Mouse (Mus musculus) midbrain, embryonic 14.5 days (tissue): ENCODE results near the gene Alk. TPM values are rescaled to one million over a fixed set of nuclear protein-coding genes. Genes with fewer than 3 reads are reported as not detected.

ENCODE experiments used
- ATAC-seq: fragments of 200-750 bp; cut with Nextera tagmentation; 2 replicates; pipeline ENCODE4 v1.8.0; 2017; ENCODE audit warnings: moderate number of reproducible peaks, moderate library complexity; ENCODE audit not compliant: low FRiP score, low TSS enrichment
- DNase-seq: peaks from one replicate; pipeline ENCODE4 v3.0.0-alpha.2; 2015
- H3K27ac ChIP-seq: fragments of 300-500 bp; sonication (generic); replicated peaks from 2 replicates; pipeline ENCODE4 v1.5.1; 2014; ENCODE audit warnings: mild to moderate bottlenecking, low read depth, low read length, moderate library complexity
- H3K27me3 ChIP-seq: fragments of 300-500 bp; sonication (generic); 2 replicates; pipeline ENCODE4 v1.6.1; 2014; ENCODE audit warnings: low read length, control low read depth, mixed read lengths; ENCODE audit not compliant: control insufficient read depth, insufficient read depth
- H3K36me3 ChIP-seq: fragments of 300-500 bp; sonication (generic); 2 replicates; pipeline ENCODE4 v1.6.1; 2014; ENCODE audit warnings: low read length, control low read depth; ENCODE audit not compliant: control insufficient read depth, insufficient read depth
- H3K4me1 ChIP-seq: fragments of 300-500 bp; sonication (generic); 2 replicates; pipeline ENCODE4 v1.6.1; 2014; ENCODE audit warnings: mild to moderate bottlenecking, antibody characterized with exemption, low read length, control low read depth; ENCODE audit not compliant: control insufficient read depth, insufficient read depth
- H3K4me2 ChIP-seq: fragments of 300-500 bp; sonication (generic); 2 replicates; pipeline ENCODE4 v1.6.1; 2014; ENCODE audit warnings: mild to moderate bottlenecking, low read length, moderate library complexity
- H3K4me3 ChIP-seq: fragments of 300-500 bp; sonication (generic); replicated peaks from 2 replicates; pipeline ENCODE4 v1.5.1; 2014; ENCODE audit warnings: low read depth, low read length
- H3K9ac ChIP-seq: fragments of 300-500 bp; sonication (generic); replicated peaks from 2 replicates; pipeline ENCODE4 v1.6.1; 2014; ENCODE audit warnings: mild to moderate bottlenecking, low read length, moderate library complexity
- H3K9me3 ChIP-seq: fragments of 300-500 bp; sonication (generic); 2 replicates; pipeline ENCODE4 v1.6.1; 2016; ENCODE audit warnings: low read length, control low read depth, mixed read lengths; ENCODE audit not compliant: control insufficient read depth
- WGBS: fragments of 180-500 bp; shearing (Covaris S2); extraction: QIAGEN DNeasy Blood & Tissue Kit; methylation state at CpG from one replicate; pipeline ENCODE4 v1.1.7; 2014; 5-methylcytosine and 5-hydroxymethylcytosine counted together
- polyA plus RNA-seq: library from polyadenylated mRNA; unstranded; fragments of >200 nt; fragmentation: Nextera tagmentation; extraction: Ambion mirVana; gene quantifications from 2 replicates; pipeline ENCODE4 v1.2.1, GENCODE M21; 2014

Alk gene
- polyA plus RNA-seq, 1 experiment from 2014 or later, result 2.6 TPM

GRCm38 (mm10) chr17:71993011-71993410 is 611.4 kb downstream of the Alk start:
- no peak overlapping the region for H3K4me3 ChIP-seq
- ATAC-seq, result no peak
- H3K9me3 ChIP-seq, result no peaks in the 10 kb centered on the region
- no peaks in the 10 kb centered on the region for H3K4me1 ChIP-seq
- no peak overlapping the region for H3K4me2 ChIP-seq
- 96% methylated on average over 2 of the region's 2 CpGs for WGBS
- H3K27ac ChIP-seq, result no peak overlapping the region
- no peaks in the 10 kb centered on the region for H3K36me3 ChIP-seq
- no peak for DNase-seq
- H3K27me3 ChIP-seq, result no peaks in the 10 kb centered on the region
- no peak overlapping the region for H3K9ac ChIP-seq

- Histone ChIP-seq H3K36me3 (no peaks in the 10 kb centered on the region), H3K27me3 (no peaks in the 10 kb centered on the region), H3K9ac (no peak overlapping the region), H3K9me3 (no peaks in the 10 kb centered on the region), H3K4me3 (no peak overlapping the region), H3K27ac (no peak overlapping the region), H3K4me2 (no peak overlapping the region), H3K4me1 (peaks cover 6% of the 10 kb centered on the region; the same call in 1 of the 2 replicates)
- WGBS, result 23% methylated on average over 3 of the region's 3 CpGs
- DNase-seq (no peak), ATAC-seq (no peak)
These were observed 613.2 kb downstream of the Alk start for GRCm38 (mm10) chr17:71991260-71991659.

DNA sequence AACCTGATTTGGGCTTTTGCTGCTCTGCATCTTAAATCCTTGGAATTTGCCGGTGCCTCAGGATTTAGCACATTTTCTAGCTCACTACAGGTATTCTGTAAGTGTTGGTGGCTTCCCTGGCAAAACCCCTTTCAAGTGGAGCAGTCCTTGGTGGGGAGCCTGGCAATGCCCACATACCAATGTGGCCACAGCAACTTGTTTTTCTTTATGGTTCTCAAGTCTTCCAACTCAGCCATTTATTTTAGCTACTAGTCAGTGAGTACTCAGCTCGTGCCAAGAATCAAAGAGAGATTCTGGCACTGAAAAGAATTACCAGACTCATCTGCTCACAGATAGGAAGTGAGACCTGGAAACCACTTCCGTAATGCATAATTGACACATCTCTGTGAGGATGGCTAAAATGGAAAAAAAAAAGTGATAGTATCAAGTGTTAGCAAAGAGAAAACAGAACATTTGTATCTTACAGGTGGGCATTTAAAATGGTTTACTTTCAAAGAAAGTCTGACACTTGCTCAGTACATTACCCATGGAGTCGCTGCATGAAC is 614.2 kb downstream of the Alk start:
- no peak overlapping the region for H3K4me3 ChIP-seq
- no peak overlapping the region for H3K4me2 ChIP-seq
- no peak overlapping the region for H3K27ac ChIP-seq
- H3K27me3 ChIP-seq, result no peaks in the 10 kb centered on the region
- WGBS, result 73% methylated on average over 4 of the region's 4 CpGs
- H3K9ac ChIP-seq, result no peak overlapping the region
- no peaks in the 10 kb centered on the region for H3K9me3 ChIP-seq
- no peak for ATAC-seq
- no peaks in the 10 kb centered on the region for H3K36me3 ChIP-seq
- DNase-seq, result no peak
- peaks cover 6% of the 10 kb centered on the region; the same call in 1 of the 2 replicates for H3K4me1 ChIP-seq

GRCm38 (mm10) chr17:71988736-71989569 is 615.5 kb downstream of the Alk start:
- Histone ChIP-seq H3K27me3 (no peaks in the 10 kb centered on the region), H3K4me2 (no peak overlapping the region), H3K36me3 (no peaks in the 10 kb centered on the region), H3K4me1 (peaks cover 6% of the 10 kb centered on the region; the same call in 1 of the 2 replicates), H3K4me3 (no peak overlapping the region), H3K9ac (no peak overlapping the region), H3K9me3 (no peaks in the 10 kb centered on the region), H3K27ac (no peak overlapping the region)
- 37% methylated on average over 9 of the region's 9 CpGs for WGBS
- DNase-seq, result no peak
- ATAC-seq, result no peak

- H3K27me3 ChIP-seq, result no peaks in the 10 kb centered on the region
- H3K4me1 ChIP-seq, result peaks cover 7% of the 10 kb centered on the region; the same call in 1 of the 2 replicates
- DNase-seq, result no peak
- H3K4me3 ChIP-seq, result no peak overlapping the region
- no peaks in the 10 kb centered on the region for H3K36me3 ChIP-seq
- ATAC-seq, result peak; percentile 20; the same call in 1 of the 2 replicates
- 48% methylated on average over 8 of the region's 8 CpGs for WGBS
- no peaks in the 10 kb centered on the region for H3K9me3 ChIP-seq
- H3K27ac ChIP-seq, result no peak overlapping the region
- H3K4me2 ChIP-seq, result no peak overlapping the region
- H3K9ac ChIP-seq, result no peak overlapping the region
These were observed 617.4 kb downstream of the Alk start for GRCm38 (mm10) chr17:71986998-71987397.

- Histone ChIP-seq H3K4me2 (no peak overlapping the region), H3K27ac (no peak overlapping the region), H3K27me3 (no peaks in the 10 kb centered on the region), H3K9me3 (no peaks in the 10 kb centered on the region), H3K4me1 (peaks cover 13% of the 10 kb centered on the region), H3K36me3 (no peaks in the 10 kb centered on the region), H3K9ac (no peak overlapping the region), H3K4me3 (no peak overlapping the region)
- DNase-seq (no peak), ATAC-seq (no peak)
- WGBS, result 56% methylated on average over 9 of the region's 9 CpGs
These were observed 618.0 kb downstream of the Alk start for GRCm38 (mm10) chr17:71986456-71986855.

DNA sequence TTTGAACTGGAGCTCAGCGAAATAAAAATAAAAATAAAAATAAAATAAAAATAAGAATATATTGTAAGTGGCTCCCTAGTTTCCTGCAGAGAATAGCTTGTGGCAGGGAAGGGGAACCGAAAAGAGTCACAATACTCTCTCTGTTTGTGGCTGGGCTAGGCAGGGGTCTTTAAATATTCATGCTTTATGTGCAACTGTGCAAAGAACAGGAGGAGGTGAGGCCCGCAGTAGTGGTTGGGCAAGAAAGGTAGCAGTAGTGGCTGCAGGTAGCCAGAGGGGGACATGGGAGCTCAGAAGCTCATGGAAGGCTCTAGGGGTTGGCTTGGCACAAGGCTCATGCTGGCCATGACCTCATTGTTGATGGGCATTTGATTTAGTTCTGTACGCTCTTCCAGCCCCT is 623.2 kb downstream of the Alk start:
- Histone ChIP-seq H3K4me3 (no peak overlapping the region), H3K27me3 (no peaks in the 10 kb centered on the region), H3K4me1 (peaks cover 22% of the 10 kb centered on the region), H3K36me3 (no peaks in the 10 kb centered on the region), H3K4me2 (no peak overlapping the region), H3K9ac (no peak overlapping the region), H3K27ac (peak overlapping the region; percentile 74), H3K9me3 (no peaks in the 10 kb centered on the region)
- DNase-seq, result no peak
- peak; percentile 51; the same call in 1 of the 2 replicates for ATAC-seq
- WGBS, result 23% methylated on average over 4 of the region's 4 CpGs

DNA sequence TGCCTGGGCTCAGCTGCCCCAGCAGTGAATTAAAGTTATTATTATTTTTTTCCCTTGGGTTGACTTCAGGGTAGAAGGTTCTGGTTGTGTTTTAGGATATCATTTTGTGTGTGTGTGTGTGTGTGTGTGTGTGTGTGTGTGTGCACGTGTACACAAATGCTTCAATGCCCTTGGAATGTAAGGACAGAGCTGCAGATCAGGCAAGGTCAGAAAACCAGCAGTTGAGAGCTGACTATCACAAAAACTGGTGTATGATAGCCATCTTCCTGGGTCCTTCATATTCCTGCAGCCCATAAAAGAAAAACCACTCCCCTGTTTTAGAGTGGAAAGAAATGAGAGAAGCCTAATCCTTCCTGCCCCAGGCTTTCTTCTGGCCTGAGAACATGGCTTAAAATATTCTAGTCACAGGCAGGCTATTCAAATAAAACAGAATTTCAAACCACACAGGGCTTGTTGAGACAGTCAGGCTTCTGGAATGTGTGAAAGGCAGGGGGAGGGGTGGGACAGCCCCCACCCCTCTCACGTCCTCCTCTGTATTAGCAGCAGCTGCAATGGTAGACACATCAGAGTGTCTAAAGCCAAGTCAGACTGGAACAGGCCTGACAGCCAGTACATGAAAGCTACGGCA is 623.8 kb downstream of the Alk start:
- Histone ChIP-seq H3K27ac (peak overlapping the region; percentile 74), H3K9ac (no peak overlapping the region), H3K9me3 (no peaks in the 10 kb centered on the region), H3K4me3 (no peak overlapping the region), H3K4me1 (peaks cover 22% of the 10 kb centered on the region), H3K27me3 (no peaks in the 10 kb centered on the region), H3K36me3 (no peaks in the 10 kb centered on the region), H3K4me2 (no peak overlapping the region)
- WGBS, result 9% methylated on average over 3 of the region's 3 CpGs
- DNase-seq (peak; percentile 76), ATAC-seq (peak; percentile 90)
